Mouse (Mus musculus) intestine, postnatal 0 days (tissue): Measurements from ENCODE around the gene Cwc25. TPM values are rescaled to one million over a fixed set of nuclear protein-coding genes. Genes with fewer than 3 reads are reported as not detected.
A peak's percentile ranks its signal among the peaks of the same experiment; 100 is the strongest.

Experiments
- ATAC-seq: fragments of 200-750 bp; cut with Nextera tagmentation; 2 replicates; pipeline ENCODE4 v1.8.0; 2017; ENCODE audit warnings: mild to moderate bottlenecking, moderate TSS enrichment, moderate library complexity
- H3K27ac ChIP-seq: fragments of 300-500 bp; sonication (generic); 2 replicates; pipeline ENCODE4 v1.5.1; 2014; ENCODE audit warnings: mild to moderate bottlenecking, low read depth, low read length, moderate library complexity
- H3K27me3 ChIP-seq: fragments of 300-500 bp; sonication (generic); replicated peaks from 2 replicates; pipeline ENCODE4 v1.6.1; 2014; ENCODE audit warnings: low read length, mixed read lengths; ENCODE audit not compliant: control insufficient read depth, insufficient read depth
- H3K36me3 ChIP-seq: fragments of 300-500 bp; sonication (generic); 2 replicates; pipeline ENCODE4 v1.6.1; 2014; ENCODE audit warnings: mild to moderate bottlenecking, moderate library complexity; ENCODE audit not compliant: control insufficient read depth, insufficient read depth
- H3K4me1 ChIP-seq: fragments of 300-500 bp; sonication (generic); replicated peaks from 2 replicates; pipeline ENCODE4 v1.6.1; 2014; ENCODE audit warnings: antibody characterized with exemption, low read length, mixed read lengths; ENCODE audit not compliant: control insufficient read depth, insufficient read depth
- H3K4me2 ChIP-seq: fragments of 300-500 bp; sonication (generic); replicated peaks from 2 replicates; pipeline ENCODE4 v1.6.1; 2014; ENCODE audit warnings: low read depth, mild to moderate bottlenecking, moderate library complexity
- H3K4me3 ChIP-seq: fragments of 300-500 bp; sonication (generic); 2 replicates; pipeline ENCODE4 v1.5.1; 2014; ENCODE audit warnings: low read depth, low read length
- H3K9ac ChIP-seq: fragments of 300-500 bp; sonication (generic); 2 replicates; pipeline ENCODE4 v1.6.1; 2014; ENCODE audit warnings: mild to moderate bottlenecking, low read depth, low read length
- H3K9me3 ChIP-seq: fragments of 300-500 bp; sonication (generic); 2 replicates; pipeline ENCODE4 v1.6.1; 2016; ENCODE audit warnings: mixed run types; ENCODE audit not compliant: control insufficient read depth
- CTCF ChIP-seq: sonication (generic); IDR thresholded peaks from 2 replicates; pipeline ENCODE4 v1.5.1; 2016; ENCODE audit warnings: low read depth, mild to moderate bottlenecking, control low read depth, antibody characterized with exemption, moderate library complexity
- WGBS: fragments of 180-500 bp; shearing (Covaris S2); extraction: QIAGEN DNeasy Blood & Tissue Kit; methylation state at CpG from one replicate; pipeline ENCODE4 v1.1.7; 2014; 5-methylcytosine and 5-hydroxymethylcytosine counted together
- polyA plus RNA-seq: library from polyadenylated mRNA; unstranded; fragments of >200 nt; fragmentation: Nextera tagmentation; extraction: Ambion mirVana; gene quantifications from 2 replicates; pipeline ENCODE4 v1.2.1, GENCODE M21; 2015

The Cwc25 gene
- polyA plus RNA-seq, 1 experiment from 2014 or later: 8.5 TPM

DNA sequence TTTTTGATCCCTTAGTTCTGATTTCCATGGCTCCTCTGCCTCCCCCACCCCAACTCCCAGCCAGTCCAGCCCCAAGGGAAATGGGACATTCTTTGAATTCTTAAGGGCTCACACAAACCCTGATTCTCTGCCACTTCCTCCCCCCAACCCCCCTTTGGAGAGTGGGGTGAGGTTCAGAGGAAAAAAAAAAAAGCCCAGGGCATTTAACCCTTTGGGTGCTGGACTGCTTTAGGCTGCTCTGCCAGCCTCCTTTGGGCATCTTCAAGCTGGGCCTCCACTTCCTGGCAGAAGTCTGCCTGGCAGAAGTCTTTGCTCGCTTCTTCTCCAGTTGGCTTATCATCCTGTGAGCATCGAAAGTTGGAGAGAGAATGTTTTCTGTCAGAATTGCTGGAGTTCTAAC lies 41.7 kb upstream of the Cwc25 start:
- H3K27ac ChIP-seq: peak overlapping the region; percentile 58
- WGBS: 36% methylated on average over 2 of the region's 2 CpGs
- H3K36me3 ChIP-seq: peaks cover 18% of the 10 kb centered on the region
- TF ChIP-seq CTCF: no peak
- H3K4me3 ChIP-seq: no peak overlapping the region
- H3K9ac ChIP-seq: no peak overlapping the region
- no peaks in the 10 kb centered on the region for H3K27me3 ChIP-seq
- H3K4me1 ChIP-seq: peaks cover 51% of the 10 kb centered on the region
- no peak for ATAC-seq
- no peaks in the 10 kb centered on the region for H3K9me3 ChIP-seq
- H3K4me2 ChIP-seq: peak overlapping the region; percentile 13; the same call in 1 of the 2 replicates

DNA sequence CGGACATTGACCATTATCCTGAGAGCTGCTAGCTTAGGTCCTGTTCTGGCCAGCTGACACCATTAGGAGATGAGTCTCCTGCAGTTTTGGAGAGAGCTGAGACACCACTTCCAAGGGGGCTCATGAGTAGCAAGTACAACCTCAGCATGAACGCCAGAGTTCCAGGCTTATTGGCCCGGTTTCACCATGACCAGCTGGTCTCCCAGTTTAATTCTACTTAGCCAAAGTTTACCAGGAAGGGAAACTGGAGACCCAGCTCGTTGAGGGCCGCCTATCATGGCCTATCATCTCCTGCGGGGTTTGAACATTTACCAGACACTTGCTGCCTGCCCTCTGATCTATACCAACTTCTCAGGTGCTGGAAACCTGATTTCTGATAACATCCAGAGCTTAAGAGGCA lies 41.3 kb upstream of the Cwc25 start:
- H3K4me3 ChIP-seq: no peak overlapping the region
- H3K4me1 ChIP-seq: peaks cover 47% of the 10 kb centered on the region
- H3K4me2 ChIP-seq: peak overlapping the region; percentile 13; the same call in 1 of the 2 replicates
- H3K27me3 ChIP-seq: no peaks in the 10 kb centered on the region
- no peak for ATAC-seq
- no peaks in the 10 kb centered on the region for H3K9me3 ChIP-seq
- peaks cover 18% of the 10 kb centered on the region for H3K36me3 ChIP-seq
- TF ChIP-seq CTCF: no peak
- no peak overlapping the region for H3K9ac ChIP-seq
- H3K27ac ChIP-seq: peak overlapping the region; percentile 58
- WGBS: 15% methylated on average over 6 of the region's 6 CpGs

DNA sequence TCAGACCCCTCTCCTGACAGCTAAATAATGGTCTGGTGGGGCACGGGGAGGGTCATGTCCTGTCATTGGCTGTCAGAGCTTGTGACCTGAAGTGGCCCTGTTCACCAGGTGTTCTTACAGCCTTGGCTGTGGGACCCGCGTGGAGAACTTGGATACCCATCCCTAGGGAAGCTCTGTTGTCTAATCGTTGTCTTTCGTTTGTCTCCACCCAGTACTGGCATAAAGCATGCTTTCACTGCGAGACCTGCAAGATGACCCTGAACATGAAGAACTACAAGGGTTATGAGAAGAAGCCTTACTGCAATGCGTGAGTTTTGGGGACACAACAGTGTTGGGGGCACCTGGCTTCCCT lies 40.2 kb upstream of the Cwc25 start:
- Histone ChIP-seq H3K36me3 (peaks cover 18% of the 10 kb centered on the region), H3K4me2 (peak overlapping the region; percentile 50; the same call in 1 of the 2 replicates), H3K4me3 (no peak overlapping the region), H3K27me3 (no peaks in the 10 kb centered on the region), H3K27ac (0 out of 2 replicates have a peak overlapping the region, but pooled peaks have one; percentile 50), H3K4me1 (peaks cover 53% of the 10 kb centered on the region), H3K9me3 (no peaks in the 10 kb centered on the region), H3K9ac (no peak overlapping the region)
- no peak for TF ChIP-seq CTCF
- ATAC-seq: no peak
- 61% methylated on average over 7 of the region's 7 CpGs for WGBS

DNA sequence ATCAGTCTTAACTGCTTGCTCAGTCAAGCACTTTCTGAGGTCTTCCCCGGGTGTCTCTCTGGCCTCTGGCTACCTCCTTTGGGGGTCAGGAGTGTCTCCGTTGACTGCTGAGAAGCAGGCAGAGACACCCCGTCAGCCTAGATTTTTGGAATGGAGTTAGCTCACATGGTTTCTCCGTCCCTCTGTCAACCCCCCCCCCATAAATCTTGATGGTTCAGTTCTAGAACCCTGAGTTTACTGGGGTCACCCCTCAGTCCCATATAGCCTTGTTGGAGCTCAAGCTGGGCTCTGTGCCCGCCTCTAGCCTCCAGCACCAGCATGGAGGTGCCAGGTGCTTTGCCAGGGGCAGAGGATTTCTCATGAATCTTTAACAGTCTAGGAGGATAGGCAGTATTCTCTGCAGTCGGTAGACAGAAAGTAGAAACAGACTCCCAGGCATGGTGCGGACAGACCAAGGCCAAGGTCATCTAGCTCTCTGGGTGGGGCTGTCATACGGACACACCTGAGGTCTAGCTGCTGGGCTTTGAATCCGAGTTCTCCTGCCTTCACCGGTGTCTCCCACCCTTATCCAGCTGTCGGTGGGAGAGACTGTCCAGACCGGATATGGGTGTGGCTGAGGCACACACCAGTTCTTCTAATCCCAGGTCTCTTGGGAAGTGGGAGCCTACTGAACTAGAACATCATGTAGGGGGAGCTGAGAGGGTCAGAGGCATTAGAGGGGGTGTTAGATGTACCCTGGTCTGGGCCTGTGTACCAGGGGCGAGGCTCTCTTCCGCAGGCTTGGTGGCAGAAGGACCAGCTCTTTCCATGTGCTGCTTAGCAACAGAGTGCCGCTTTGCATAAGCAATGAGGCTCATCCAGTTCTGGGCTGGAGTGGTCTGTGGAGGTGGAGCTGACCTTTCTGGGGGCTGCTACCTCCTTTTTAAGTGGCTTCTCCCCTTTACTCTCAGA lies 39.6 kb upstream of the Cwc25 start:
- no peak for TF ChIP-seq CTCF
- H3K36me3 ChIP-seq: peaks cover 18% of the 10 kb centered on the region
- peaks cover 55% of the 10 kb centered on the region for H3K4me1 ChIP-seq
- H3K9ac ChIP-seq: no peak overlapping the region
- no peaks in the 10 kb centered on the region for H3K9me3 ChIP-seq
- H3K27ac ChIP-seq: peak overlapping the region; percentile 50
- peak overlapping the region; percentile 50 for H3K4me2 ChIP-seq
- WGBS: 20% methylated on average over 15 of the region's 15 CpGs
- no peak overlapping the region for H3K4me3 ChIP-seq
- no peak for ATAC-seq
- H3K27me3 ChIP-seq: no peaks in the 10 kb centered on the region

DNA sequence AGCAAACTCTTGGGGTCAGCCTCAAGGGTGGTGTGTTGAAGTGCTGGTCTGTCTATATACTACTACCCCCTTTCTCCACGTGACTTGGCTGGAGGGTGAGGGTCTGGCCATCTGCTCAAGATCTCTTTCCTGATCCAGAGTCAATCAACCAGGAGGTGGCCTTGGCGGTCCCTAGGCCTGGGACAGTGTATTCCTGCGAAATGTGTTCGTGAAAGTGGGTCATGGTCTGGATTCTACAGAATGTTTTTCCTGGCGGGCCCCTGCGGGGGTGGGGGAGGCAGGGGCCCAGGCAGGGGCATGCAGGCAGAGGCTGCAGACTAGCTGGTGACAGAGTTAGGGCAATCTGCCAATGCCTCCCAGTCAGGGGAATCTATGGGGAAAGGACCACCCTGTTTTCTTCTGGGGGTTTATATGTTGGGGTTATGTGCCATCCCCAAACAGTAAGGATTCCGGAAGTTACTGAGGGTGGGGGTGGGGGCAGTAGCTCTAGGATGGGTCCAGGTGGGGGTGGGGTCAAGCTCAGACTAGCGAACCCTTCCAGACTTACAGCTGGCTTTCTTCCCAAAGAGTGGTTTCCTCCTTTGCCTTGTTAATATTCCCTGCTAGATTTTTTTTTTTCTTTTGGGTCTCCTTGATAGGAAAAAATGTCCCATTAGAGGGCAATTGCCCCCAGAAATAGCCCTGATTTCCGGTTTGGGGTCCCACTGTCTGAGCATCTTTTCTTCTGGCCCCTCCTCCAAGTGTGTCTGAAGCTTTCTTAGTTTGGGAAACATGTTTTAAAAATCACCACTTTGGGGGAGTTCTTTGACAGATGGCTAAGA lies 38.7 kb upstream of the Cwc25 start:
- Histone ChIP-seq H3K4me1 (peaks cover 48% of the 10 kb centered on the region), H3K4me2 (peak overlapping the region; percentile 50), H3K9me3 (no peaks in the 10 kb centered on the region), H3K36me3 (peaks cover 18% of the 10 kb centered on the region), H3K4me3 (no peak overlapping the region), H3K27me3 (no peaks in the 10 kb centered on the region), H3K27ac (peak overlapping the region; percentile 52), H3K9ac (peak overlapping the region; percentile 42; the same call in 1 of the 2 replicates)
- no peak for ATAC-seq
- no peak for TF ChIP-seq CTCF
- WGBS: 27% methylated on average over 9 of the region's 9 CpGs

DNA sequence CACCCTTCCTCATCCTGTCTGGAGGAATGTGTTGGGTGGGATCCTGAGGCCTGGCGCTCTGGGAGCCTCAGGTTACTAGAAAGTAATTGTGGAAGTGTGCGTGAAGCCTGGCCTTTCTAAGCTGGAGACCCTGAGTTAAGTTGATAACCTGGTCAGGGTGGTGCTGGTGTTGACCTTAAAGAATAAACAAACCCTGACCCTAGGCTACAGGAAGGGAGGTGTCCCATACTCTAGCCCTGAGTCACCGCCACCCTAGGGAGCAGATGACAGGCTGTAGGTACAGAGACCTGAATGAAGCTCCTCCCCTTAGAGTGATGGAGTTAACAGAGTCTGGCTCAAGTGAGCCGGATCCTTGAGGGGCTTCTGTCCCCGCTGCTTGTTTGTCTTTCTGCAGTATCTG lies 37.5 kb upstream of the Cwc25 start:
- H3K27ac ChIP-seq: peak overlapping the region; percentile 52; the same call in 1 of the 2 replicates
- H3K4me1 ChIP-seq: peaks cover 39% of the 10 kb centered on the region
- no peaks in the 10 kb centered on the region for H3K9me3 ChIP-seq
- no peak overlapping the region for H3K9ac ChIP-seq
- no peak overlapping the region for H3K4me3 ChIP-seq
- H3K27me3 ChIP-seq: no peaks in the 10 kb centered on the region
- peaks cover 14% of the 10 kb centered on the region for H3K36me3 ChIP-seq
- no peak overlapping the region for H3K4me2 ChIP-seq
- WGBS: 35% methylated on average over 5 of the region's 5 CpGs
- TF ChIP-seq CTCF: no peak
- ATAC-seq: no peak
